Mouse (Mus musculus) limb, embryonic 15.5 days (tissue): ENCODE results near the gene Fhit. TPM values are rescaled to one million over a fixed set of nuclear protein-coding genes. Genes with fewer than 3 reads are reported as not detected.

Experiments used
- ATAC-seq: fragments of 200-750 bp; cut with Nextera tagmentation; 2 replicates; pipeline ENCODE4 v1.8.0; 2017; ENCODE audit warnings: low read depth, moderate TSS enrichment; ENCODE audit not compliant: insufficient number of reproducible peaks, low FRiP score, low TSS enrichment
- H3K27ac ChIP-seq: fragments of 300-500 bp; sonication (generic); 2 replicates; pipeline ENCODE4 v1.5.1; 2015; ENCODE audit warnings: moderate library complexity, mild to moderate bottlenecking, inconsistent platforms
- H3K27me3 ChIP-seq: fragments of 300-500 bp; sonication (generic); 2 replicates; pipeline ENCODE4 v1.6.1; 2015; ENCODE audit warnings: inconsistent platforms
- H3K36me3 ChIP-seq: fragments of 300-500 bp; sonication (generic); 2 replicates; pipeline ENCODE4 v1.6.1; 2015; ENCODE audit warnings: inconsistent platforms
- H3K4me1 ChIP-seq: fragments of 300-500 bp; sonication (generic); 2 replicates; pipeline ENCODE4 v1.6.1; 2015; ENCODE audit warnings: inconsistent platforms
- H3K4me2 ChIP-seq: fragments of 300-500 bp; sonication (generic); 2 replicates; pipeline ENCODE4 v1.6.1; 2015; ENCODE audit warnings: mild to moderate bottlenecking, inconsistent platforms
- H3K4me3 ChIP-seq: fragments of 300-500 bp; sonication (generic); 2 replicates; pipeline ENCODE4 v1.5.1; 2015; ENCODE audit warnings: mild to moderate bottlenecking, inconsistent platforms
- H3K9ac ChIP-seq: fragments of 300-500 bp; sonication (generic); 2 replicates; pipeline ENCODE4 v1.6.1; 2015; ENCODE audit warnings: inconsistent platforms
- H3K9me3 ChIP-seq: fragments of 300-500 bp; sonication (generic); 2 replicates; pipeline ENCODE4 v1.6.1; 2016; ENCODE audit warnings: inconsistent platforms
- WGBS: fragments of 180-500 bp; shearing (Covaris S2); methylation state at CpG from one replicate; pipeline ENCODE4 v1.1.7; 2015; 5-methylcytosine and 5-hydroxymethylcytosine counted together
- polyA plus RNA-seq: library from polyadenylated mRNA; unstranded; fragments of >200 nt; fragmentation: Nextera tagmentation; extraction: Ambion mirVana; gene quantifications from 2 replicates; pipeline ENCODE4 v1.2.1, GENCODE M21; 2015

The Fhit gene
- polyA plus RNA-seq, 1 experiment from 2014 or later: 5.2 TPM

GRCm38 (mm10) chr14:9623219-9624043 is 1538.4 kb downstream of the Fhit start:
- ATAC-seq: no peak
- Histone ChIP-seq H3K36me3 (no peaks in the 10 kb centered on the region), H3K9ac (no peak overlapping the region), H3K4me3 (no peak overlapping the region), H3K9me3 (no peaks in the 10 kb centered on the region), H3K4me2 (no peak overlapping the region), H3K27ac (no peak overlapping the region), H3K27me3 (no peaks in the 10 kb centered on the region), H3K4me1 (no peaks in the 10 kb centered on the region; the same call in 1 of the 2 replicates)
- 19% methylated on average over 6 of the region's 6 CpGs for WGBS

- 50% methylated on average over 3 of the region's 3 CpGs for WGBS
- Histone ChIP-seq H3K4me1 (no peaks in the 10 kb centered on the region; the same call in 1 of the 2 replicates), H3K4me2 (no peak overlapping the region), H3K36me3 (no peaks in the 10 kb centered on the region), H3K27ac (no peak overlapping the region), H3K27me3 (no peaks in the 10 kb centered on the region), H3K9ac (no peak overlapping the region), H3K9me3 (no peaks in the 10 kb centered on the region), H3K4me3 (no peak overlapping the region)
- no peak for ATAC-seq
Observed at GRCm38 (mm10) chr14:9620902-9621540, 1540.8 kb downstream of the Fhit start.

- Histone ChIP-seq H3K36me3 (no peaks in the 10 kb centered on the region), H3K27me3 (no peaks in the 10 kb centered on the region), H3K9me3 (no peaks in the 10 kb centered on the region), H3K4me3 (no peak overlapping the region), H3K4me1 (no peaks in the 10 kb centered on the region; the same call in 1 of the 2 replicates), H3K4me2 (no peak overlapping the region), H3K9ac (no peak overlapping the region), H3K27ac (no peak overlapping the region)
- ATAC-seq: no peak
- 17% methylated on average over 1 of the region's 1 CpGs for WGBS
Observed at GRCm38 (mm10) chr14:9619840-9620239, 1542.0 kb downstream of the Fhit start.

GRCm38 (mm10) chr14:9613126-9613525 is 1548.7 kb downstream of the Fhit start:
- no peak overlapping the region for H3K27ac ChIP-seq
- no peak for ATAC-seq
- no peak overlapping the region for H3K4me2 ChIP-seq
- WGBS: 96% methylated on average over 3 of the region's 3 CpGs
- H3K9ac ChIP-seq: no peak overlapping the region
- no peaks in the 10 kb centered on the region for H3K27me3 ChIP-seq
- H3K36me3 ChIP-seq: no peaks in the 10 kb centered on the region
- H3K9me3 ChIP-seq: no peaks in the 10 kb centered on the region
- no peaks in the 10 kb centered on the region for H3K4me1 ChIP-seq
- no peak overlapping the region for H3K4me3 ChIP-seq

- H3K4me3 ChIP-seq: no peak overlapping the region
- ATAC-seq: no peak
- no peak overlapping the region for H3K27ac ChIP-seq
- H3K4me1 ChIP-seq: no peaks in the 10 kb centered on the region
- H3K4me2 ChIP-seq: no peak overlapping the region
- H3K27me3 ChIP-seq: no peaks in the 10 kb centered on the region
- no peaks in the 10 kb centered on the region for H3K9me3 ChIP-seq
- no peak overlapping the region for H3K9ac ChIP-seq
- H3K36me3 ChIP-seq: no peaks in the 10 kb centered on the region
- 78% methylated on average over 7 of the region's 7 CpGs for WGBS
Observed at GRCm38 (mm10) chr14:9609120-9609519, 1552.7 kb downstream of the Fhit start.

GRCm38 (mm10) chr14:9606584-9607377 is 1555.1 kb downstream of the Fhit start:
- Histone ChIP-seq H3K9ac (no peak overlapping the region), H3K27ac (no peak overlapping the region), H3K4me1 (no peaks in the 10 kb centered on the region), H3K9me3 (no peaks in the 10 kb centered on the region), H3K4me3 (no peak overlapping the region), H3K4me2 (no peak overlapping the region), H3K36me3 (no peaks in the 10 kb centered on the region), H3K27me3 (no peaks in the 10 kb centered on the region)
- WGBS: 56% methylated on average over 12 of the region's 12 CpGs
- ATAC-seq: no peak

GRCm38 (mm10) chr14:9600271-9600670 is 1561.6 kb downstream of the Fhit start:
- no peaks in the 10 kb centered on the region for H3K4me1 ChIP-seq
- ATAC-seq: no peak
- H3K4me2 ChIP-seq: no peak overlapping the region
- no peak overlapping the region for H3K27ac ChIP-seq
- H3K27me3 ChIP-seq: no peaks in the 10 kb centered on the region
- H3K4me3 ChIP-seq: no peak overlapping the region
- no peaks in the 10 kb centered on the region for H3K9me3 ChIP-seq
- no peaks in the 10 kb centered on the region for H3K36me3 ChIP-seq
- H3K9ac ChIP-seq: no peak overlapping the region

- no peak for ATAC-seq
- no peak overlapping the region for H3K4me2 ChIP-seq
- no peak overlapping the region for H3K27ac ChIP-seq
- no peaks in the 10 kb centered on the region for H3K9me3 ChIP-seq
- H3K36me3 ChIP-seq: no peaks in the 10 kb centered on the region
- no peak overlapping the region for H3K9ac ChIP-seq
- WGBS: 25% methylated on average over 5 of the region's 5 CpGs
- H3K4me3 ChIP-seq: no peak overlapping the region
- no peaks in the 10 kb centered on the region for H3K27me3 ChIP-seq
- no peaks in the 10 kb centered on the region for H3K4me1 ChIP-seq
Observed at GRCm38 (mm10) chr14:9597460-9597977, 1564.3 kb downstream of the Fhit start.

GRCm38 (mm10) chr14:9589121-9589520 is 1572.7 kb downstream of the Fhit start:
- WGBS: 82% methylated on average over 1 of the region's 1 CpGs
- Histone ChIP-seq H3K27me3 (no peaks in the 10 kb centered on the region), H3K9ac (no peak overlapping the region), H3K36me3 (no peaks in the 10 kb centered on the region), H3K4me1 (no peaks in the 10 kb centered on the region), H3K27ac (no peak overlapping the region), H3K9me3 (no peaks in the 10 kb centered on the region), H3K4me3 (no peak overlapping the region), H3K4me2 (no peak overlapping the region)
- no peak for ATAC-seq

GRCm38 (mm10) chr14:9587900-9588299 is 1573.9 kb downstream of the Fhit start:
- Histone ChIP-seq H3K4me3 (no peak overlapping the region), H3K27me3 (no peaks in the 10 kb centered on the region), H3K36me3 (no peaks in the 10 kb centered on the region), H3K4me2 (no peak overlapping the region), H3K4me1 (no peaks in the 10 kb centered on the region), H3K9me3 (no peaks in the 10 kb centered on the region), H3K27ac (no peak overlapping the region), H3K9ac (no peak overlapping the region)
- ATAC-seq: no peak
- WGBS: 86% methylated on average over 4 of the region's 4 CpGs

- no peak overlapping the region for H3K4me2 ChIP-seq
- H3K4me1 ChIP-seq: no peaks in the 10 kb centered on the region
- no peaks in the 10 kb centered on the region for H3K27me3 ChIP-seq
- no peak overlapping the region for H3K4me3 ChIP-seq
- 69% methylated on average over 8 of the region's 8 CpGs for WGBS
- H3K27ac ChIP-seq: no peak overlapping the region
- no peaks in the 10 kb centered on the region for H3K36me3 ChIP-seq
- ATAC-seq: no peak
- no peak overlapping the region for H3K9ac ChIP-seq
- H3K9me3 ChIP-seq: no peaks in the 10 kb centered on the region
Observed at GRCm38 (mm10) chr14:9583227-9584155, 1578.3 kb downstream of the Fhit start.
